Mouse (Mus musculus): Measurements from ENCODE around the gene Add3. TPM values are rescaled to one million over a fixed set of nuclear protein-coding genes. Genes with fewer than 3 reads are reported as not detected.

Add3 gene
- polyA plus RNA-seq, 1 experiment from 2014 or later = 97.6 TPM

GRCm38 (mm10) chr19:53120483-53120882 is 19.8 kb upstream of the Add3 start:
- H3K36me3 ChIP-seq = no peaks in the 10 kb centered on the region
- no peak overlapping the region for H3K4me2 ChIP-seq (replicated peaks)
- WGBS = 69% methylated on average over 3 of the region's 3 CpGs
- no peaks in the 10 kb centered on the region for H3K27me3 ChIP-seq
- H3K4me1 ChIP-seq = no peaks in the 10 kb centered on the region
- no peak overlapping the region for H3K9ac ChIP-seq
- no peak overlapping the region for H3K27ac ChIP-seq
- peaks cover 9% of the 10 kb centered on the region for H3K9me3 ChIP-seq
- H3K4me3 ChIP-seq = no peak overlapping the region
- no peak for ATAC-seq (ENCODE audit: low FRiP score, low read depth)

GRCm38 (mm10) chr19:53122641-53123241 is 17.5 kb upstream of the Add3 start:
- Histone ChIP-seq H3K27me3 (no peaks in the 10 kb centered on the region), H3K4me2 (replicated peaks) (no peak overlapping the region), H3K9me3 (no peaks in the 10 kb centered on the region), H3K27ac (no peak overlapping the region), H3K4me3 (no peak overlapping the region), H3K4me1 (peaks cover 4% of the 10 kb centered on the region; the same call in 1 of the 2 replicates), H3K36me3 (no peaks in the 10 kb centered on the region), H3K9ac (no peak overlapping the region)
- ATAC-seq (ENCODE audit: low FRiP score, low read depth) = no peak
- WGBS = 73% methylated on average over 6 of the region's 6 CpGs

- no peak overlapping the region for H3K27ac ChIP-seq
- H3K9ac ChIP-seq = no peak overlapping the region
- WGBS = 51% methylated on average over 5 of the region's 5 CpGs
- H3K4me1 ChIP-seq = peaks cover 10% of the 10 kb centered on the region
- H3K36me3 ChIP-seq = no peaks in the 10 kb centered on the region
- no peak overlapping the region for H3K4me3 ChIP-seq
- no peak overlapping the region for H3K4me2 ChIP-seq (replicated peaks)
- no peak for ATAC-seq (ENCODE audit: low FRiP score, low read depth)
- peaks cover 3% of the 10 kb centered on the region; the same call in 1 of the 2 replicates for H3K27me3 ChIP-seq
- no peaks in the 10 kb centered on the region for H3K9me3 ChIP-seq
Measured at GRCm38 (mm10) chr19:53123301-53123700, 16.9 kb upstream of the Add3 start.

GRCm38 (mm10) chr19:53125679-53126078 is 14.6 kb upstream of the Add3 start:
- no peaks in the 10 kb centered on the region for H3K36me3 ChIP-seq
- no peak for ATAC-seq (ENCODE audit: low FRiP score, low read depth)
- H3K27ac ChIP-seq = no peak overlapping the region
- no peak overlapping the region for H3K9ac ChIP-seq
- 52% methylated on average over 2 of the region's 2 CpGs for WGBS
- no peak overlapping the region for H3K4me2 ChIP-seq (replicated peaks)
- peaks cover 7% of the 10 kb centered on the region; the same call in 1 of the 2 replicates for H3K27me3 ChIP-seq
- H3K4me3 ChIP-seq = no peak overlapping the region
- no peaks in the 10 kb centered on the region for H3K9me3 ChIP-seq
- H3K4me1 ChIP-seq = peaks cover 17% of the 10 kb centered on the region

- no peak overlapping the region for H3K4me3 ChIP-seq
- no peak overlapping the region for H3K9ac ChIP-seq
- peaks cover 17% of the 10 kb centered on the region for H3K4me1 ChIP-seq
- no peak overlapping the region for H3K27ac ChIP-seq
- 76% methylated on average over 3 of the region's 4 CpGs for WGBS
- peaks cover 7% of the 10 kb centered on the region; the same call in 1 of the 2 replicates for H3K27me3 ChIP-seq
- no peak overlapping the region for H3K4me2 ChIP-seq (replicated peaks)
- ATAC-seq (ENCODE audit: low FRiP score, low read depth) = no peak
- no peaks in the 10 kb centered on the region for H3K9me3 ChIP-seq
- no peaks in the 10 kb centered on the region for H3K36me3 ChIP-seq
Measured at GRCm38 (mm10) chr19:53126546-53126945, 13.7 kb upstream of the Add3 start.

GRCm38 (mm10) chr19:53127320-53128291 is 12.6 kb upstream of the Add3 start:
- Histone ChIP-seq H3K36me3 (no peaks in the 10 kb centered on the region), H3K9me3 (no peaks in the 10 kb centered on the region), H3K4me2 (replicated peaks) (no peak overlapping the region), H3K4me1 (peaks cover 17% of the 10 kb centered on the region), H3K27me3 (peaks cover 7% of the 10 kb centered on the region; the same call in 1 of the 2 replicates), H3K27ac (no peak overlapping the region), H3K9ac (no peak overlapping the region), H3K4me3 (no peak overlapping the region)
- ATAC-seq (ENCODE audit: low FRiP score, low read depth) = no peak
- 14% methylated on average over 18 of the region's 18 CpGs for WGBS

GRCm38 (mm10) chr19:53128494-53129337 is 11.5 kb upstream of the Add3 start:
- Histone ChIP-seq H3K4me1 (peaks cover 17% of the 10 kb centered on the region), H3K27ac (no peak overlapping the region), H3K36me3 (no peaks in the 10 kb centered on the region), H3K4me2 (replicated peaks) (no peak overlapping the region), H3K27me3 (peaks cover 7% of the 10 kb centered on the region; the same call in 1 of the 2 replicates), H3K4me3 (no peak overlapping the region), H3K9ac (no peak overlapping the region), H3K9me3 (no peaks in the 10 kb centered on the region)
- ATAC-seq (ENCODE audit: low FRiP score, low read depth) = no peak
- whole genome bisulfite sequencing = 28% methylated on average over 13 of the region's 13 CpGs

- peaks cover 17% of the 10 kb centered on the region for H3K4me1 ChIP-seq
- no peak overlapping the region for H3K4me2 ChIP-seq (replicated peaks)
- WGBS = 90% methylated on average over 15 of the region's 16 CpGs
- no peaks in the 10 kb centered on the region for H3K9me3 ChIP-seq
- H3K4me3 ChIP-seq = no peak overlapping the region
- H3K27me3 ChIP-seq = peaks cover 7% of the 10 kb centered on the region; the same call in 1 of the 2 replicates
- no peaks in the 10 kb centered on the region for H3K36me3 ChIP-seq
- no peak overlapping the region for H3K9ac ChIP-seq
- ATAC-seq (ENCODE audit: low FRiP score, low read depth) = no peak
- H3K27ac ChIP-seq = no peak overlapping the region
Measured at GRCm38 (mm10) chr19:53130399-53131175, 9.7 kb upstream of the Add3 start.

- Histone ChIP-seq H3K9me3 (no peaks in the 10 kb centered on the region), H3K9ac (no peak overlapping the region), H3K27ac (no peak overlapping the region), H3K36me3 (no peaks in the 10 kb centered on the region), H3K4me2 (replicated peaks) (no peak overlapping the region), H3K4me3 (no peak overlapping the region), H3K4me1 (peaks cover 29% of the 10 kb centered on the region), H3K27me3 (peaks cover 7% of the 10 kb centered on the region; the same call in 1 of the 2 replicates)
- no peak for ATAC-seq (ENCODE audit: low FRiP score, low read depth)
- 88% methylated on average over 10 of the region's 10 CpGs for WGBS
Measured at GRCm38 (mm10) chr19:53132471-53132870, 7.8 kb upstream of the Add3 start.

- no peaks in the 10 kb centered on the region for H3K36me3 ChIP-seq
- peaks cover 25% of the 10 kb centered on the region for H3K4me1 ChIP-seq
- H3K9me3 ChIP-seq = no peaks in the 10 kb centered on the region
- 0 out of 2 replicates have a peak overlapping the region, but pooled peaks have one; percentile 12 for H3K4me2 ChIP-seq (replicated peaks)
- no peaks in the 10 kb centered on the region for H3K27me3 ChIP-seq
- WGBS = 44% methylated on average over 13 of the region's 13 CpGs
- no peak overlapping the region for H3K4me3 ChIP-seq
- ATAC-seq (ENCODE audit: low FRiP score, low read depth) = no peak; the same call in 1 of the 2 replicates
- no peak overlapping the region for H3K9ac ChIP-seq
- no peak overlapping the region for H3K27ac ChIP-seq
Measured at GRCm38 (mm10) chr19:53136336-53137090, 3.7 kb upstream of the Add3 start.

All from limb, embryonic 13.5 days (tissue).